Mouse (Mus musculus) midbrain, embryonic 11.5 days (tissue): ENCODE data around the gene Myl7. TPM values are rescaled to one million over a fixed set of nuclear protein-coding genes. Genes with fewer than 3 reads are reported as not detected.
A peak's percentile ranks its signal among the peaks of the same experiment; 100 is the strongest.

Experiments used
- ATAC-seq: fragments of 200-750 bp; cut with Nextera tagmentation; 2 replicates; pipeline ENCODE4 v1.8.0; 2017; ENCODE audit warnings: moderate TSS enrichment, moderate library complexity; ENCODE audit not compliant: low FRiP score
- DNase-seq: peaks from one replicate; pipeline ENCODE4 v3.0.0; 2015; ENCODE audit warnings: low spot score; ENCODE audit errors: missing footprints
- H3K27ac ChIP-seq: fragments of 300-500 bp; sonication (generic); 2 replicates; pipeline ENCODE4 v1.5.1; 2014; ENCODE audit warnings: low read depth, low read length
- H3K27me3 ChIP-seq: fragments of 300-500 bp; sonication (generic); 2 replicates; pipeline ENCODE4 v1.6.1; 2014; ENCODE audit warnings: mild to moderate bottlenecking, low read length, moderate library complexity, mixed read lengths; ENCODE audit not compliant: control insufficient read depth, insufficient read depth
- H3K36me3 ChIP-seq: fragments of 300-500 bp; sonication (generic); 2 replicates; pipeline ENCODE4 v1.6.1; 2014; ENCODE audit warnings: mild to moderate bottlenecking, low read length, moderate library complexity, mixed read lengths; ENCODE audit not compliant: control insufficient read depth, insufficient read depth
- H3K4me1 ChIP-seq: fragments of 300-500 bp; sonication (generic); 2 replicates; pipeline ENCODE4 v1.6.1; 2014; ENCODE audit warnings: low read length; ENCODE audit not compliant: control insufficient read depth, insufficient read depth
- H3K4me2 ChIP-seq: fragments of 300-500 bp; sonication (generic); 2 replicates; pipeline ENCODE4 v1.6.1; 2014; ENCODE audit warnings: mild to moderate bottlenecking, moderate library complexity
- H3K4me3 ChIP-seq: fragments of 300-500 bp; sonication (generic); 2 replicates; pipeline ENCODE4 v1.5.1; 2014; ENCODE audit warnings: low read depth, low read length
- H3K9ac ChIP-seq: fragments of 300-500 bp; sonication (generic); 2 replicates; pipeline ENCODE4 v1.6.1; 2014; ENCODE audit warnings: low read length
- H3K9me3 ChIP-seq: fragments of 300-500 bp; sonication (generic); 2 replicates; pipeline ENCODE4 v1.6.1; 2016; ENCODE audit warnings: low read length; ENCODE audit not compliant: control insufficient read depth
- WGBS: fragments of 180-500 bp; shearing (Covaris S2); extraction: QIAGEN DNeasy Blood & Tissue Kit; methylation state at CpG from one replicate; pipeline ENCODE4 v1.1.7; 2014; 5-methylcytosine and 5-hydroxymethylcytosine counted together
- polyA plus RNA-seq: library from polyadenylated mRNA; unstranded; fragments of >200 nt; fragmentation: Nextera tagmentation; extraction: Ambion mirVana; gene quantifications from 2 replicates; pipeline ENCODE4 v1.2.1, GENCODE M21; 2014

The Myl7 gene
- polyA plus RNA-seq, 1 experiment from 2014 or later, result 0.92 TPM

- Histone ChIP-seq H3K9me3 (no peaks in the 10 kb centered on the region), H3K27ac (no peak overlapping the region), H3K27me3 (no peaks in the 10 kb centered on the region), H3K4me2 (no peak overlapping the region), H3K9ac (no peak overlapping the region), H3K36me3 (no peaks in the 10 kb centered on the region), H3K4me3 (no peak overlapping the region), H3K4me1 (no peaks in the 10 kb centered on the region)
- no peak for ATAC-seq
- WGBS, result 82% methylated on average over 4 of the region's 4 CpGs
- DNase-seq, result peak; percentile 26
These were observed 10.1 kb upstream of the Myl7 start for GRCm38 (mm10) chr11:5908642-5909041.

GRCm38 (mm10) chr11:5907096-5907495 lies 8.5 kb upstream of the Myl7 start:
- H3K9ac ChIP-seq, result no peak overlapping the region
- H3K27ac ChIP-seq, result no peak overlapping the region
- H3K4me2 ChIP-seq, result no peak overlapping the region
- DNase-seq (peak; percentile 77), ATAC-seq (no peak)
- H3K9me3 ChIP-seq, result no peaks in the 10 kb centered on the region
- WGBS, result 50% methylated on average over 5 of the region's 5 CpGs
- no peak overlapping the region for H3K4me3 ChIP-seq
- no peaks in the 10 kb centered on the region for H3K36me3 ChIP-seq
- H3K27me3 ChIP-seq, result no peaks in the 10 kb centered on the region
- peaks cover 8% of the 10 kb centered on the region for H3K4me1 ChIP-seq

GRCm38 (mm10) chr11:5905778-5906518 lies 7.4 kb upstream of the Myl7 start:
- no peak overlapping the region for H3K4me3 ChIP-seq
- H3K4me2 ChIP-seq, result no peak overlapping the region
- DNase-seq, result peak; percentile 14
- no peak overlapping the region for H3K27ac ChIP-seq
- H3K9me3 ChIP-seq, result no peaks in the 10 kb centered on the region
- 85% methylated on average over 10 of the region's 10 CpGs for WGBS
- no peaks in the 10 kb centered on the region for H3K27me3 ChIP-seq
- no peaks in the 10 kb centered on the region for H3K36me3 ChIP-seq
- ATAC-seq, result no peak
- H3K4me1 ChIP-seq, result peaks cover 15% of the 10 kb centered on the region
- no peak overlapping the region for H3K9ac ChIP-seq

- DNase-seq (peak; percentile 33), ATAC-seq (no peak)
- Histone ChIP-seq H3K4me1 (peaks cover 15% of the 10 kb centered on the region), H3K9me3 (no peaks in the 10 kb centered on the region), H3K9ac (no peak overlapping the region), H3K36me3 (no peaks in the 10 kb centered on the region), H3K4me3 (no peak overlapping the region), H3K4me2 (no peak overlapping the region), H3K27me3 (no peaks in the 10 kb centered on the region), H3K27ac (no peak overlapping the region)
- 91% methylated on average over 6 of the region's 6 CpGs for WGBS
These were observed 6.3 kb upstream of the Myl7 start for GRCm38 (mm10) chr11:5904871-5905270.

- no peak overlapping the region for H3K27ac ChIP-seq
These were observed 5.8 kb upstream of the Myl7 start for GRCm38 (mm10) chr11:5904357-5904756.

GRCm38 (mm10) chr11:5903844-5904243 lies 5.3 kb upstream of the Myl7 start:
- DNase-seq (peak; percentile 76), ATAC-seq (no peak)
- H3K9me3 ChIP-seq, result no peaks in the 10 kb centered on the region
- H3K27me3 ChIP-seq, result no peaks in the 10 kb centered on the region
- no peak overlapping the region for H3K4me2 ChIP-seq
- 81% methylated on average over 2 of the region's 2 CpGs for WGBS
- H3K27ac ChIP-seq, result no peak overlapping the region
- peaks cover 15% of the 10 kb centered on the region for H3K4me1 ChIP-seq
- H3K9ac ChIP-seq, result no peak overlapping the region
- H3K4me3 ChIP-seq, result no peak overlapping the region
- no peaks in the 10 kb centered on the region for H3K36me3 ChIP-seq

More at GRCm38 (mm10) chr11:5904357-5904756, 5.8 kb upstream of the Myl7 start:
- H3K4me3 ChIP-seq, result no peak overlapping the region
- no peaks in the 10 kb centered on the region for H3K27me3 ChIP-seq
- H3K36me3 ChIP-seq, result no peaks in the 10 kb centered on the region
- DNase-seq (peak; percentile 80), ATAC-seq (no peak)
- H3K9me3 ChIP-seq, result no peaks in the 10 kb centered on the region
- peaks cover 15% of the 10 kb centered on the region for H3K4me1 ChIP-seq
- H3K4me2 ChIP-seq, result no peak overlapping the region
- H3K9ac ChIP-seq, result no peak overlapping the region
- 91% methylated on average over 19 of the region's 19 CpGs for WGBS

- no peak for DNase-seq
- 2% methylated on average over 6 of the region's 6 CpGs for WGBS
These were observed 3.8 kb upstream of the Myl7 start for GRCm38 (mm10) chr11:5902390-5902789.

GRCm38 (mm10) chr11:5901950-5902349 lies 3.4 kb upstream of the Myl7 start:
- no peaks in the 10 kb centered on the region; the same call in 1 of the 2 replicates for H3K27me3 ChIP-seq
- WGBS, result under 1% methylated on average over 32 of the region's 32 CpGs
- no peak overlapping the region; the same call in 1 of the 2 replicates for H3K27ac ChIP-seq
- ATAC-seq, result peak; percentile 78
- H3K36me3 ChIP-seq, result no peaks in the 10 kb centered on the region
- H3K4me1 ChIP-seq, result peaks cover 25% of the 10 kb centered on the region
- peak overlapping the region; percentile 68 for H3K9ac ChIP-seq
- peak overlapping the region; percentile 34 for H3K4me3 ChIP-seq
- peak overlapping the region; percentile 73 for H3K4me2 ChIP-seq
- peak; percentile 96 for DNase-seq
- H3K9me3 ChIP-seq, result no peaks in the 10 kb centered on the region

More at GRCm38 (mm10) chr11:5902390-5902789, 3.8 kb upstream of the Myl7 start:
- Histone ChIP-seq H3K27ac (no peak overlapping the region; the same call in 1 of the 2 replicates), H3K4me1 (peaks cover 21% of the 10 kb centered on the region), H3K4me2 (peak overlapping the region; percentile 73), H3K27me3 (no peaks in the 10 kb centered on the region), H3K4me3 (peak overlapping the region; percentile 34), H3K9me3 (no peaks in the 10 kb centered on the region), H3K36me3 (no peaks in the 10 kb centered on the region), H3K9ac (peak overlapping the region; percentile 68)
- ATAC-seq, result peak; percentile 47

- H3K4me3 ChIP-seq, result peak overlapping the region; percentile 34
- peak; percentile 85 for DNase-seq
- WGBS, result 19% methylated on average over 3 of the region's 3 CpGs
- peaks cover 25% of the 10 kb centered on the region for H3K4me1 ChIP-seq
- H3K27ac ChIP-seq, result no peak overlapping the region
- H3K9me3 ChIP-seq, result no peaks in the 10 kb centered on the region
- ATAC-seq, result peak; percentile 5; the same call in 1 of the 2 replicates
- H3K9ac ChIP-seq, result peak overlapping the region; percentile 68
- no peaks in the 10 kb centered on the region for H3K36me3 ChIP-seq
- peaks cover 2% of the 10 kb centered on the region for H3K27me3 ChIP-seq
- peak overlapping the region; percentile 73 for H3K4me2 ChIP-seq
These were observed 2.7 kb upstream of the Myl7 start for GRCm38 (mm10) chr11:5901320-5901719.
